Mouse (Mus musculus) lung, postnatal 25 days (tissue): ENCODE results near the gene Dnajc10.

Experiments used
- DNase-seq: peaks from one replicate; pipeline ENCODE4 v3.0.0; 2022; ENCODE audit warnings: low spot score

Gene Dnajc10

DNA sequence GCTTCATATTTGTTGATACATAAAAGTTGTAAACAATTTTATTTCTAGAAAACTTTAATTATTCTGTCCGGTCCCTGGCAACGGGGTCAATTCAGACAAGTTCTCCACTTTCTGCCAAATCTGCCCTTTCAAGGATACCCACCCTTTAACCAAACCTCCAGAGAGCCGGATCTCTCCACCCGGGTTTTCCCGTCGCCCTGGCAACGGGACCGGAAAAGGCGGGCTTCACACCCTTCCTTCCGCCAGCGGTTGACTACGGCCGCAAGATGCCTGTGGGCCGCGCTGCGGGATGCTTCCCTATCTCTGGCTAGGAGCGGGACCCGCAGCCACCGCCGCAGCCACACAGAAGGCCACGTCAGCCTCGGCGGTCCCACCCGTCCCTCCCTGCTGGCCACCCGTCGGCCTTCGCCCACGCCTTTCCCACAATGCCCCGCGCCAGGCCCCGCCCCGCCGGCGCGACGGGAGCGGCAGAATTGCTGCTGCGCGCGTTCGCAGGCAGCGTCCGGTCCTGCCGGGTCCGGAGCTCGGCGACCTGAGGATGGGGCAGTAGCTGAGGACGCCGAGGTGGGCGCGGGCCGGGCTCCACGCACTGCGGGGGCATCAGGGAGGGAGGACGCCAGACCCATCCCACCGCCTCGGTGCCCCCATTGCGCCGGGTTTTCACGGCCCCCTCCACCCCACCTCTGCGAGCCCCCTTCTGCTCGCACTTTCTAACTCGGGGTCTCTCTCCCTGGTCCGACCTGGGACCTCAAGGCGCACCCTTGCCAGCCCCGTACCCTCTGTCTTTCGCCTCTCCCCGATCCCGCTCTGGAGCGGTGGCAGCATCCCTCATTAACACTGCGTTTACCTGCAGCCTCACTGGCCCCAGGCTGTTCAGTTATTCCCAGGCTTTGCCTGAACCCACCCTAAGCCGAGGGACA is at the start of gene Dnajc10:
TSS of gene Dnajc10 (plus strand) at position 225 of the 920 bp plus-strand sequence.
- peak; percentile 91 for DNase-seq

- DNase-seq = peak; percentile 45
Measured at GRCm38 (mm10) chr2:80266894-80267293, 48.4 kb upstream of the Dnajc10 start.

- peak; percentile 25 for DNase-seq
Measured at GRCm38 (mm10) chr2:80268053-80268452, 47.2 kb upstream of the Dnajc10 start.

DNA sequence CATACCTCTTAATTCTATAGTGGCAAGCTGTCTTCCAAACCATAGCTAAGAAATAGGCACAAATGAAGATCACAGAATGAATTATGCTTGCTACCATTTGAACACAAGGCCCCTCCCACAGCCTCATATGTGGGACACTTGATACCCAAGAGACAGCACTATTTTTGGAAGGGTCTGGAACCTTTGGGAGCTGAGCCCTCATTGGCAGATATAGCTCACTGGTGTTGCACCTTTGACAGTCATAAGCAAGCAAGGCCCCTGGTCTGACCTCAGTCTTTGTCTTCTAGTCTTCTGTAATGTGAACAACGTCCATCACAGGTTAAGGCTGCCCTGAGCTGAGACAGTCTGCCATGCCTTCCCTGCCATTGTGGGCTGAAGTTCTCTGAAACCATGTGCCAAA is 43.8 kb upstream of the Dnajc10 start:
- no peak for DNase-seq

- no peak for DNase-seq
Measured at GRCm38 (mm10) chr2:80273038-80273437, 42.2 kb upstream of the Dnajc10 start.

- DNase-seq = no peak
Measured at GRCm38 (mm10) chr2:80273763-80274162, 41.5 kb upstream of the Dnajc10 start.

DNA sequence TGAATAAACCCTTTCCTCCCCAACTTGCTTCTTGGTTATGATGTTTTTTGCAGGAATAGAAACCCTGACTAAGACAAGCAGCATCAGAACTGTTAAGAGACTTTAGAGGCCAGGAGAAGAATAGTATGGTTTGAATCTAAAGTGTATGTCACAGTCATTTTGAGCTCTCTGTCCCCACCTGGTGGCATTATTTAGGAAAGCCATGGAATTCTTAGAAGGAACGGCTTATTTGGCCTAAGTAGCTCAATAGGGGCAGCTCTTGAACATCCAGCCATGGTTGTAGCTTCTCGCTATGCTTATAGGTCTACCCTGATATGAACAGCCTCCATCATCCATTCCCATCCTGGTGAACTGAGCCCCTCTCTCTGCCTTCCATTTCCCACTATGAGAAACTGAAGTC is 40.1 kb upstream of the Dnajc10 start:
- peak; percentile 13 for DNase-seq

DNA sequence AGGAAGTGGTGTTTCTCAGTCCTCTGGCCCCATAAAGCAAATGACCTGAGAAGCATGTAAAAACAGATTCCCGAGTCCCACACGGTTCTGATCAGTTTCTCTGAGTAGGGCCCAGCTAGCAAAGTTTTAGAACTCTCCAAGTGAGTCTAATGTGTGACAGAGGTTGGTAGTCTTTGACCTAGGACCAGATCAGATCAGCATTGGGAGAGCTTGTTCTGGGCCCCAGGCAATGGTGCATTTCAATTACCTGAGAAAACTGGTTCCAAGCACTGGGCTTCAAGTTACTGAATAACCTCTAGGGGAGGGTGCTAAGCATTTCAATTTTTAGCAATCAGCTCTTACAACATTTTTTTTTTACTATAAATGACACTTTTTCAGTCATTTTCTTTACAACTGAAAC is 33.1 kb upstream of the Dnajc10 start:
- DNase-seq = no peak

DNA sequence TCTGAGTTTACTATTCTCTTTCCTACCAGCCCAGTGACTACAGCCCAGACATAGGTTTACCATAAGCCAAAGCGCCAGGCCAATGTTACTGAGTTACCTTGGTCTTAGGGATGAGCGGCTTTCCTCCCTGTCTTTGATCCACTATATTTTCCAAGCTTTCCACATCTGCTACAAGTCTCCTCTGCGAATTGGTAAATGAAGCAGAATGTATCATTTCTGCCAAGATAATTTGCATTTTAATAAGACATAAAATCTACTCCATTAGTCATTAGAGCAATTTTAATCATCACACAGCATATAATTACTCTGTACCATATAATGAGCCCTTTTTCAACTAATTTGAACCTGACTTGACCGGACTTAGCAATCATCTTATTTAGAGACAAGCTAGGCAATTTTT is 28.9 kb upstream of the Dnajc10 start:
- no peak for DNase-seq

DNA sequence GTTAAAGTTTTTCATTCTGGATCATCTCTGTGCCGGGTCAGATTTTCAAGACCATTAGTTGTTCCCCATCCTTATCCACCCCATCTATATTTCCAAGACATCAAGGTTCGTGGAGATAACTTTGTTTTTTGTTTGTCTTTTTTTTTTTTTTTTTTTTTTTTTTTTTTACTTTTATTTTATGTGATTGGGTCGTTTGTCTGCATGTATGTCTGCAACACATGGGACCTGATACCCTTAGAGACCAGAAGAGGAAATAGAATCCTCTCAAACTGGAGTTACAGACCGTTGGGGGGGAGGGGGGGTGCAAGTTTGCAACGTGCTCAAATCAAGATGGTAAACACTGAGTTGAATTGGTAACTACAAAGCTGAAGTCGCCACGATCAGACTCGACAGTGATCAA is 23.1 kb upstream of the Dnajc10 start, which contains the start of gene Prdx6b:
TSS of gene Prdx6b (plus strand) at position 301 of the 400 bp plus-strand sequence.
- DNase-seq = no peak

DNA sequence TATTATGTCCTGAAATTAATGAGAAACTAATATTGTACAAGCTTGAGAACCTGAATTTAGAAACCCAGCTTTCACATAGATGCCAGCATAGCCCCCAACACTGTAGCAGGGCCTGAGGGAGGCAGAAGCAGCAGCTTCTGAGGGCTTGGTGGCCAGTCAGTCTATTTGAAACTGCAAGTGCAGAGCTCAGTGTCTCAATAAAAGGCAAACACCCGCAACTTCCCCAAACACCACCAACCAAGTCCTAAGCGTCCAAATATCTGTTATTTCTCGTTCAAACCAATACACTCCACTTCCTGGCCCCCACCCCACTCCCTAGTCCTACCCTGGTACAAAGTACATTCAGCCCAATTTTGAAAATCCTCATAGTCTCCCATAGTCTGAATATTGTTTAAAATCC is 16.9 kb upstream of the Dnajc10 start:
- DNase-seq = no peak

DNA sequence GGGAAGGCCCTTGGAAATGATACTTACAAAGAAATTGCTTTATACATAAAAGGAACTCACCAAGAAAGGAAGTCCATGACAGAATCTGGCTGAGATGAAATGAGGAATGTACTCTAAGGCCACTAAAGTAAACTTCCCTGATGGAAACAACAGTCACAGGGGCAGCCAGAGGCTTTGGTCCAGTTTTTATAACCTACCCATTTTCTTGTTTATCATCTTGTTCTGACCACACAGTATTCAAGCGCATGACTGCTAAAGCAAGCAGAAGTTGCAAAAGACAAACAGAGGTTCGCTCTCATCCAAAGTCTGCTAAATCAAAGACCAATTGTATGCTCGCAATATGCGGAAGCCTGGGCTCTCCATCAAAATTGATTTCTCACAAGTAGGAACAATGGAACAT is 14.5 kb upstream of the Dnajc10 start:
- peak; percentile 31 for DNase-seq

DNA sequence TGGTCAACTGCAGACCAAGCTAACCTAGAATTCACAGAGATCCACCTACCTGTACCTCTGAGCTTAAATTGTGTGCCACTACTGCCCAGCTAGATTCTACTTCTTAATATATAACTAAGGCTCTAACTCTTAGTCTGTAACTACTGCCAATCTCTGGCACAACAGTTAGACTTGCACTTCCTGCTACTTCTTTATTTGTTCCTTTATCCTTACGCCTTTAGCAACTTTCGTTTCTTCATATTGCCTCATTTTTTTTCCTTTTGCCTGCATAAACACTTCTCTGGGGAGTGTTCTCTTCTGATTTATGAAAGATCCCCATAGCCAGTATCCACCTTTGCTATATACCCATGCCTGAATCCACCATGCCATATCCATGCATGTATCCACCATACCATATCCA is 11.3 kb upstream of the Dnajc10 start:
- no peak for DNase-seq

DNA sequence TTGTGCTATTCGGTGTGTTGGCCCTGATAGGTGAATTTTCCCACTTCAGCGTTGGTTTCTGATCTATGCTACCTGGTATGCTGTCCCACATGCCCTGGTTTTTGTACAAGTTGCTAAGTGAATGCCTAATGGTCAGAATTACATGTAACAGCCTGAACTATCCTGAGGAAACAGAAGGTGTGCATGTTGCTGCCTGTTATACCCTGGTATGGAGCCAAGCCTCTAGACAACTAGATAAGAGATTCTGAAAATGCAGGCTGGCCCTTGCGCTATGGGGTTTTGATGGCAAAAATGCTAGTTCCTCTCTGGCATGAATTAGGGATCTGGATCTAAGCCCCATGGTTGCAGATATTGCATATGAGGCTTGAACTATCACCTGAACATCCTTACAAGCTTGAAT is 7.6 kb upstream of the Dnajc10 start:
- no peak for DNase-seq

DNA sequence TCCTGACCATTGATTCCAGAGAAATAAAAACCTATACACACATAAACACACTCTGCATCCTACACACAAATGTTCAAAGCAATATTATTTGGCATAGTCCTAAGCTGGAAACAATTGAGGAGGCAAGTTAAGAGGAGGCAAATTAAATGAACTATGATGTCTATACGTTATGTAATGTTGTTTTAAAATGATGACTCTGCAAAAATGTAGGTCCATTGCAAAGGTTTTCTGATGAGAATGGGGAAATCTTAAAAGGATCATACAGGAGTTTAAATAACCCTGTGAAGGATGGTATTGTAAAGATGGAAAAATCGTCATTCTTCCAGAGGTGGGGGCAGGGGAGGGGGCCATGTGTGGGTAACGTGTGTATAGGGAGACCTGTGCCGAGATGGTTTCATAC is 5.5 kb upstream of the Dnajc10 start:
- DNase-seq = no peak

DNA sequence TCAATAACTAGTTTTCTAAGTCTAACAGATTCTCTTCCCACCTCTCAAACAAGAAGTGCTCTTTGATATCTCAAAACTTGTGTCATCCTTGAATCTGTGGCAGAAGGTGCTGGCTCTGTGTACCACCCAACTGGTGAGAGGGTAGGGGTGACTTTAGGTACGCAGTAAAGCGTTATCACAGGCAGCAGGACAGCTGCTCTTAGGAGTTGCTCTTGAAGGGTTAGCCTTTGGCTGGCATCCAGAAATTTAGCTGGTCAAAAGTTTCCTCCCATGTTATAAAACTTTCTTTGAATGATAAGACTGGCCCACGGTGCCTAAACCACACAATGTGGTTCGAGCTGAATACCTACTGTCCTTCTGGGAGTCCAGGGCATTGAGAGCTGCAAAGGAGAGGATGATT is 4.5 kb upstream of the Dnajc10 start:
- DNase-seq = no peak

DNA sequence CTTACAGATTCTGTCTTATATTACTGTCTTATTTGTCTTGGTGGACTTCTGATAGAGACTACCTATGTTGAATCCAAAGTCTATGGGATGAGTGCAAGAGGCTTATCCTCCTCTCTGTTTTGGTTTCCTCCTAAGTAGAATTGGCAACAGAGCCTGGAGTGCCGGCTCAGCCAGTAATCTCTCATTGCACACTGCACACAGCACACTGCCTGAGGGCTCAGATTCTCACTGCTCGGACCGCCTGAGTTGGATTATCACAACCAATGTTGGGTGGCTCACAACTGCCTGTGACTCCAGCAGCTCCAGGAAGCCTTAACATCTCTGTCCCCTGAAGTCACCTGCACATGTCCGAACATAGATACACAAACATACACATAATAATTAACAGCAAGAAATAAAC is 3.9 kb upstream of the Dnajc10 start:
- DNase-seq = no peak

DNA sequence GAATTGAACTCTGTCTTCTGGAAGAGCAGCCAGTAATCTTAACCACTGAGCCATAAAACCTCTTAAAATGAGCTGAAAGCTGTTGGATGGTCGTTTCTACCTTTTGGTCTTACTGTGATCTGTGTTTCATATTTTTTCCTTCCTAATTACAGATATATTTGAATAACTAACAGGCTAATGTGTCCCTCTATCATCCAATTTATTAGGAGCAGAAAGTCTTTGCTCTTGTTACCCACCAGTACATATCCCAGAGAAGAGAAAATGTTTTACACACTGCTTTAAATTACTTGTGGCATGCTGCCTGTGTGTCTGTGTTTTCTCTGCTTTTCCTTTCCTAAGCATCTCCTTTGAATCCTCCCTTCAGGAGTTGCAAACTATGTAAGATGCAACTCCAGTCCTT is 1.1 kb upstream of the Dnajc10 start:
- no peak for DNase-seq

DNA sequence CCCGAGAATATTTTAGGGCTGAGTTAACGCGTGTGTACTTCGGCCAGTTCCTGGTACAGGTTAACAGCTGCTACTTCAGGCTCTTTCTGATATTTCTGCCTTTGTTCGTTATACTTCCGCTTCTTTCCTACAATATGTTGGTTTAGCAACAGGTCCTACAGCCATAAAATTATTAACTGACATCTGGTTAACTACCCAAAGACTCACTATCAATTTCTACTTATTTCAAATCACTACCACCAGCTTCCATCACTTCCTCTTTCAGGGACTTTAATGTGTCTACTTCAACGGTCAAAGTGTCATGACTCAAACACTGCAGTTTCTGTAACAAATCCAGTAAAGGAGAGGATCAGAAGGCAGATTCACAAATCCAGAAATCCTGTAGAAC is 418 bp upstream of the Dnajc10 start:
- peak; percentile 3 for DNase-seq

DNA sequence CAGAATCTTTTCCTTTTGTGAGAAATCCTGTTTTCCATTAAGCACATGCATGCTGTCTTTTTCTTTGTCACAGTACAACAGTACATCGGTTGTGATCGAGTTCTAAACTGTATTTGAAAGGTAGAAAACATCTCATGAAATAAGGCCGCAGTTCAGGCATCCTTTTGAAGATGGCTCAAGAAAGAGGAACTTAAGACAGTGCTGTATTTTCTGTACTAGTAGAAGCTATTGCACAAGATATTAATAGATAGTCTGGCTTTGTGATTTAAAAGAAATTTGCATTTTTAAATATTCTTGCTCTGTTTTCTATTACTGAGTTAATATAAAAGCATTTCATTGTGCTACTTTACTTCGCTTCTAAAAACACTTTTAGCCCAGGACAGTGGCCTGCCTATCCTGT is 7.6 kb downstream of the Dnajc10 start:
- DNase-seq = no peak

GRCm38 (mm10) chr2:80325779-80326178 is 10.5 kb downstream of the Dnajc10 start:
- DNase-seq = no peak

DNA sequence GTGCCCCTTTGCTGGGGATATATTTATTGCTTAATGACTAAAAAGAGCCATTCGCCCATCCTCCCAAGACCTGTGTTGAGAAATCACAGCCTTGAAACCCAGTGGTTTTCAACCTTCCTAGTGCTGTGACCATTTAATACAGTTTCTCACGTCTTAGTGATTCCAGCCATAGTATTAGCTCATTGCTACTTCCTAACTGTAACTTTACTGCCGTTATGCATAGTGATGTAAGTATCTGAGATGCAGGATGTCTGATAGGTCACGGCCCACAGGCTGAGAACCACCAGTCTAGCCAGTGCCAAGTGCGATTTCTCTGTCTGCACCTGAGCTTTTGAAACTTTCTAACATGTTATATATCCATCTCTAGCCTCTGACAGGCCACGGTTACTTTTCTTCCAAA is 12.0 kb downstream of the Dnajc10 start:
- no peak for DNase-seq

DNA sequence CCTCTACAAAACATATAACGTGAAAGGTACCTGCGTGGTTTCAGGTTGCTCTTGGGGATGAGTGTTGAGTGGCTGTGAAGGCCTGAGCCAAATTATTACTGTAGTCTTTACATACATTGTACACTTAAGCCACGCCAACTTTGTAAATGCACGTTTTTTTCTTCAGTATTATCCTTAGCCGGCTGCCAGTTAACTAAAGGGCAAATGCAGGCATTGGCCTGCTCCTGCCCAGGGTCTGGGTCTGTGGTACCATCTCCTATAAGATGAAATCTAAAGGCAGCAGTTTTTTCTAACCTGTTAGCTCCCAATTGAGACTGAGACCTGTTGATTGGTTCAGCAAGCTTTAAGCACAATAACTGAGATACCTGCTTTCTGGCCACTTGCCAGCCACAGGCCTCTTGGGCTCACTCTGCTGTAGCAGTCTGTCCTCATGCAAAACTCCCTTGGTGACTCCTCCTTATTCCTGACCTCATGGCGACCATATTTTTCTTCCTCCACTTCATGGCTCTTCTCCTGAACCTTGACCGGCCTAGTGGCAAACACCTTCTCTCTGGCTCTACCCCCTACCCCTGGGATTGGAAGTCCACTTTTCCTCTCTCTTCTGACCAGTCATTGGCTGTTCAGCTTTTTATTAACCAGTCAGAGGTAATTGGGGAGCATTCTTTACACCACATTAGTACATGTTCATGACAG is 13.8 kb downstream of the Dnajc10 start:
- DNase-seq = no peak
